Mouse (Mus musculus) spleen, embryonic (tissue): ENCODE results near the gene Uvssa.

ENCODE experiments used
- CTCF ChIA-PET: fragments of 350-600 bp; sonication (Branson Sonifier 250); formaldehyde crosslinking; loops from one replicate; lab custom pipeline; 2022; lab: Charles Lee

Gene Uvssa

DNA sequence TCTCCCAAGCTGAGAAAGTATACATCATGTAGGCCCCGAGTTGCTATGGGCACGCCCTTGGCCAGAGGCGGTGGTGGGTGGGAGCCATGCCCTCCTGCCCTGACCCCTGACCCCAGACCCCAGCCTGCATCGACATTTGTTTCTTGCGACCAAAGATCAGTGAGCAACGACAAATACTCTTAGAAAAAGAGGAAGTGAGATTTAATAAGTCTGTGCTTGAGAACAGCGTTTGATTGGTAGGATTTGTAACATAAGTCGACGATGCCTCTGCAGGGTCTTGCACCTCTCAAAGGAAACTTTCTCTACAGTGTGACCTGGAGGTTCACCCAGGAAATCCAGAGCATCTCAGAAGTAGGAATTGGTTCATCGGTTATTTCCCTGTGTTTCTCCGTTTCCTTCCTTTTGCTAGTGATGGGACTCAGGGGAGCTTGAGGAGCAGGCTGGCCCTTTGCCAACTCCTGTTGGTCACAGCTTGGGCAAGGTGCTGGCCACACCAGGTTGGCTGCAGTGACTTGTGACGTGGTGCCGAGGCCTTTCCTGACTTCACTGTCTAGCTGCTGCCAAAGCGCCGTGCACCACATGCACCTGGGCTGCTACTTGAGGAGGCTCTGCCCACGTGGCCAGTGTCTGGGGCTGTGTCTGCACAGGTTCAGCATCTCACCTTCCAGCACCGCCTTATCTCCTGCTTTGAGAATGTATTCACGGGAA lies 5.9 kb upstream of the Uvssa start:
- CTCF ChIA-PET = no interaction called here

DNA sequence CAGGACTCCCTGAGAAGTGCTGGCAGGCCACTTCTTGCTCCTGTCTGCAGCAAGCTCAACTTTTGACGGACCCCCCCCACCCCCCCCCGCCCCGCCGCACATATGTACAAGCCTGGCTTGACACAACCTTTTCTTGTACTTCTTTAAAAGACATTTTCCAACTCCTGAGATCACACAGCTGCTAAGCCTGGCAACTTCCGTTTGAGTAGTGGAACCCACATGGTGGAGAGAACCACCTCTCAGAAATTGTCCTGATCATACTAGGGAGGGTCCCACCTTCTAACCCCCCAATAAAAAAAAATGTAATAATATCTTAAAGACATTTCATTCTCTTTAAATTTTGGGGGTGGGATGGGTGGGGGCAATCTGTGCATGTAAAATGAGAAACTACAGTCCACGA lies 1.2 kb upstream of the Uvssa start:
- CTCF ChIA-PET = interaction anchor here (1.0 to 1.9 kb wide), 4 partner anchors 11 to 105 kb away, joined by 5 to 20 read pairs (median 5); no protein-coding TSS in a partner anchor

DNA sequence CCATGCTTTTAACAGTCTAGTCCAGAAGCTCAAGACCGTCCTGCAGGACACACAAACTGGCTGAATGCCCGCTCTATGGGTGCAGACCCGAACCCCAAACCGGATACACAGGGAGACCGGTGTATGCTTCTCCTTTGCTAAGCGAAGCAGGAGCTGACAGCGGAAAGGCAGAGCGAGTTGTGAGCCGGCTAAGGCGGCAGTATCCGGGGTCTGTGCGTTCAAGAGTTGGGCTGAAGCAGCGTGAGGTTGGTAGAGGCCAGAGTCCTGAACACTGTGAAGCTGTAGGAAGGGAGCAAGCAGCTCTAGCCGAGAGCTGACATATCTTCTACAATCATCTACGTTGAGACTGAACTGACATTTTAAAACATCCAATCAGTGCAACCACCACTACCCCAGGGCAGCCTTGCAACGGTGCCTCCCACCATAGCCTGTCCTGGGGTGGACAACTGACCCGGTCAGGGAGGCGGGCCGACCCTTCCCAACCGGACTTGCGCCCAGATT lies 498 bp upstream of the Uvssa start:
- CTCF ChIA-PET = interaction anchor here (1.0 to 1.9 kb wide), 5 partner anchors 12 to 106 kb away, joined by 5 to 20 read pairs (median 5); partner anchors contain the start of gene Ctbp1

DNA sequence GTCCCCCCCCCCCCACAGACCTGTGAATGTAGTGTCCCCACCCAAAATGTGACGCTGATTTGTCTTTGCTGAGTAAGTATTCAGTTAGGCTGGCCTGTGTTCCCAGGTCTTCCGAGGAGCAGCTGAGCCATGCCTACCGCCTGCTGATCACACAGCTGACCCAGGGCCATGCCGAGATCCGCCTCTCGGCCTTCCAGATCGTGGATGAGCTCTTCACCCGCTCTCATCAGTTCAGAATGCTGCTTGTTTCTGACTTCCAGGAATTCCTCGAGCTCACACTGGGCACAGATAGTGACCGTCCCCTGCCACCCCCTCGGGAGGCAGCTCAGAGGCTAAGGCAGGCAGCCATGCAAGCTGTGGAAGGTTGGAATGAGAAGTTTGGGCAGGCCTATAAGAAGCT lies 9.2 kb downstream of the Uvssa start:
- CTCF ChIA-PET = no interaction called here

DNA sequence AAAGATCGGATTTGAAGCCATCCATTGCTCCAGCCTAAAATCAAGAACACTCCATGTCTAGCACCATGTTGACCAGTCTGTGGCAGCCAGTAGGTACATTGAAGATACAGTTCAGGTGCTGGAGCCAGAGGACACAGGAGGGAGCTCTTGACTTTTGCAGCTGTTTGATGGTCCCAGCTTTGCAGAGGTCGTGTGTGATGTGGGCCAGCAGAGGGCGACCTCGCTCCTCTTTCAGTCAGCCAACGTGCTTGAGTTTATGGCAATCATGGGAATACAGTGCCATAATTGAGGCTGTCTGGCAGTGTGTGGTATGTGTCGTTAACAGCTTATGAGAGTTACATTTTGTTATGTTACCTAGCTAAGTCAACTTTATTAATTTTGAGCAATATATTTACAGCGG lies 15.5 kb downstream of the Uvssa start:
- CTCF ChIA-PET = no interaction called here

DNA sequence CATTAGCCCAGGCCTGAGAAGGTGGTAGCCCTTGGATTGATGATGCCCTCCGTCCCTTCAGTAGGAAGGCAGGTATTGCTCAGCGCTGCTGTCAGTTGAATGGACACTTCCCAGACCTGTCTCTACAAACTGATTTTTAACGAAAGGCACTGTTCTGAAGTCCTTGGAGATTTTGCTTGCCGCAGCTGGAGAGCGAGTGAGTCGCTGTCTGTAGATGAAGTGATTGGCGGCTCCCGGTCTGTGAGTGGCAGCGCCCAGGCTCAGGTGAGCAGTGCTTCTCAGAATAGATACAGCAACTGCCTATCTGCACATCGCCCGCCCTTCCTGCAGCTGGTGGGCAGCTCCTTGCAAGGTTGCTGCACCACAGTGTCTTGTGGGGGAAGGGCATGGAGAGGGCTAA lies 17.3 kb downstream of the Uvssa start:
- CTCF ChIA-PET = no interaction called here

DNA sequence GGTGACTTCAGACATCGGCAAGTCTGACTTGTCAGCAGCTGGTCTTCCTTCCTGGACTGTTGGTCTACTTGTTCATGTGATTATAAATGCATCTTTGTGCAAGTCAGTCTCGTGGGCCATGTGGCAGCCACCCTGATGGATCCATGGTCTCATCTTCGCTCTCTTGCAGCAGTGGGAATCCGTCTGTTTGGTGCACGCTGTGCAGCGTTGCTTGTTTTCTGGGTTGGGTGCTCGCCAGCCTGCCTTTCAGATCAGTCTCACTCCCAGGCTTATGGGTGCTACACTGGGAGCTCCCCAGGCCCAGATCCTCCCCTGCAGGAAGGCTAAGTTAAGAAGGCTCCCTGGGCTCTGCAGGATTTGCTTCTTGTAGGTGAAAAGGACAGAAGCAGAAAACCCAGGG lies 18.5 kb downstream of the Uvssa start:
- CTCF ChIA-PET = interaction anchor here (0.6 kb wide), 1 partner anchor 60 kb away, joined by 9 read pairs; no protein-coding TSS in a partner anchor

DNA sequence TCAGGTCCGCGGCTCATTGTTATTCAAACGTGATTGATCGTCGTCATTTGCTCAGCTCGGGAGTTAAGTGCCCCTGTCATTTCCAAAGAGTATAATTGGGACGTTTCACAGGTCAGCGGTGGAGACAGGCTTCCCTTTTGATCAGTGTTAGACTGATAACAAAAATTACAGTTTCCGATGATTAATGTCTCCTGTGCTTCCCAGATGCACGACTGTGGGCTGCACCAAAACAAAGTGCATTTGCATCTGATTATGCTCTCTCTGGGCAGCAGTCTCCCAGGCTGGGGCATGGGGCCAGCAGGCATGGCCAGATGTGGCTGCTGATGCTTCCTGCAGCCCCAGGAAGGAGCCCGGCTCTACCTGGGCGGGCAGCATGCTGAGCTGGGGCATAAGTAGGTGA lies 22.5 kb downstream of the Uvssa start:
- CTCF ChIA-PET = no interaction called here

DNA sequence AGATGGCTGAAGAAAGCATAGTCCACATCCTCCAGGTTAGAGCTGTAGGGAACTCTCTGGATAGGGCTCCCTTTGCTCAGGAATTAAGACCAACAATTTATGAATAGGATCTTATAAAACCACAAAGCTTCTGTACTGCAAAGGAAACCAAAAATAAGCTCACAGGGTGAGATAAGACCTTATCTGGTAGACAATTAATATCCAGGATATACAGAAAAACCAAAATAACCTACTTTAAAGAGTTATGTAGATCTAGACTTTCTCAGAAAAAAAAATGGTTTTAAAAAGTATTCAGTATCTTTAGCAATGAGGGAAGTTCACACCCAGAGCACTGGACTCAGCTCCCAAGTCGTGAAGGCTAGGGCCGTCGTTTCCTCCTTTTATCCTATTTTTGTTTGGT lies 42.0 kb downstream of the Uvssa start:
- CTCF ChIA-PET = interaction anchor here (0.5 kb wide), 1 partner anchor 946 kb away, joined by 6 read pairs; no protein-coding TSS in a partner anchor

DNA sequence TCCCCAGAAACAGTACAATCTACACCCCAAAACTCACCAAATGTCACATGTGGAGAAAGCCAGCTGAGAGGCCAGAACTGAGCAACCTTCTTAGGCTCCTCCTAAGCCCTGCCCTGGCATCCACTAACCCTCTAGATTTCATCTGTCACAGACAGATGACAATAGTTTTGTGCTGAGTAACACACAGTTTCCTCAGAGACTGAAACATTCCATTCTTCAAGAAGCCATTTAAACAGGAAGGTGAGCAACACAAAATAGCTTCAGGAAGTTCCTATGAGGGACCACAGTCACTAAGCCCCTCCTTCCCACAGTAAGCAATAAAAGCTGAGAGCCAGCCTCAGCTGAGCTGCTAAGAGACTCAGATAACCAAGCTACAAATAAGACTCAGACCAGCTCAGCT lies 49.1 kb downstream of the Uvssa start:
- CTCF ChIA-PET = no interaction called here

DNA sequence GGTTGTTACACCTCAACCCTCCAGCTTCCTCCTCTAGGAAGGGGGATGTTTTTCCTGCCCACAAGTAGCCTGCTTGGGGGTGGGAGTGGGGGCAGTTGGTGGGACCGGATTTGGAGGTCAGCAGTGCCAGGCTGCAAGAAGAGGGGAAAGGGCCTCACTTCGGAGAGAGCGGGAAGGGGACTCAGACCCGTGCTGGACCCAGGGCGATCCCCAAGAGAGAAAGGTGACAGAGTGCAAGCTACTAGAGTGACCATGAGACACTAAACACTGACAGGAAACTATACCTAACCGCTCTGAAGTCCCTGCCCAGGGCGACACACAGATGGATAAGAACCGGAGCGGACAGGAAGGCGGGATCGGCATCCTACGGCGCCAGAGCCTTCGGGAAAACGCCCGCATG lies 51.8 kb downstream of the Uvssa start:
- CTCF ChIA-PET = no interaction called here

DNA sequence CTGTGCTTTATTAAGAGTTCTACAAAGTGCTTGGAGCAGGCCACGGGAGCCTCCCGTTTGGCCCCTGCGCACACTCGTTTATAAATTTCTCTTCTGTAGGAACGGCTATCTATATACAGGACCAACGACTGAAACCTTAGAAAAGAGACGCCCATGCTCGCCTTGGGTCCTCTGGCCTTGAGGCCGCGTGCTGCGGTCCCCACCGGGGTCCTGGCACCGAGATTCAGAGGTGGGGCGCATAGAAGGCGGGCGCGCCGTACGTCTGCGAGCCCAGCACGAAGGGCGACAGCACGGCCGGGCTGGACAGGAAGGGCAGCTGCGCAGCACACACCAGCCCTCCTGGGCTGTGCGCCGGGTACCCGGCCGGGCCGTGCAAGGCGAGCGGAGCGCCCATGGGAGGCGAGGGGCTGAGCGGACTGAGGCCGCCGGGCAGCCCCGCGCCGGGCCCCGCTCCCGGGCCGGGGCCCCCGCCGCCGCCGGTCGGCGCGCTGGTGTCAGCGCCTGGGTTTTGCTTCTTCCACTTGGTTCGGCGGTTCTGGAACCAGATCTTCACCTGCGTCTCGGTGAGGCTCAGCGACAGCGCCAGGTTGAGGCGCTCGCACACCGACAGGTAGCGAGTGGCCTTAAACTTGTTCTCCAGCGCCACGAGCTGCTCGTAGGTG lies 52.3 kb downstream of the Uvssa start:
- CTCF ChIA-PET = no interaction called here

DNA sequence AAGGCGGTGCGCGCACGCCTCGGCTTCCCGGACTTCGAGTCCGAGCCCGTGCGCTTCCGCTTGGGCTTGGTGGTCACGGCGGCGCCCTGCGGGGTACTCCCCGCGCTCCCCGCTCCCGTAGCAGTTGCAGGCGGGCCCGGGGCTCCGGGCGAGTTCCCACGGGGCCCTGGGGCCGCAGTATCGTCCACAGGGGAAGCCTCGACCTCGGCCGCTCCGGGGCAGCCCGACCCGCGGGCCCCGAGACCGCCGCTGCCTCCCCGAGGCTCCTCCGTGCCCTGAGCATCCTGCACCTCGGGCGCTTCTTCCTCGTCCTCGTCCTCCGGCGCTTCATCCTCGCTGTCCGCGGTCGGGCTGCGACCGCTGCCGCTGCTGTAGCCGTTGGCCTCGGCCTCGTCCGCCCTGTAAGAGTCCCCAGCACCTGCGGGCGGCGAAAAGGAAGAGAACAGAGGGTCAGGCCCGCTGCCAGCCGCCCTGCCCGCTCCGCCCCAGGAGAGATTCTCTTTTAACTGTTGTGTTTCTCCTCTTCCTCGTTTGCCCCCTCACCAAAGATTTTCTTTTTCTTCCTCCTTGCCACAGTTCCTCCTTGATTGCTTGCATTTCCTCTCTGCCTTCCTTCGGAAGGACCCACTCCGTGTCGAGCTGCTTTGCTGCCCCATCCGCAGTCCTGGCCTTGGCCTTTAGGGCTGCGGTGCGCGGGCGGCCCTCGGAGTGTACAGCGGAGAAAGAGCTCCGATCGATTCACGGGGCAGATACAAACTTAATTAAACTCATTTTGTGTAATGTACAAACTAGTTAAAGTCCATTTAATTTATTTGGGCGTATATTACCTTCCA lies 53.0 kb downstream of the Uvssa start:
- CTCF ChIA-PET = no interaction called here

DNA sequence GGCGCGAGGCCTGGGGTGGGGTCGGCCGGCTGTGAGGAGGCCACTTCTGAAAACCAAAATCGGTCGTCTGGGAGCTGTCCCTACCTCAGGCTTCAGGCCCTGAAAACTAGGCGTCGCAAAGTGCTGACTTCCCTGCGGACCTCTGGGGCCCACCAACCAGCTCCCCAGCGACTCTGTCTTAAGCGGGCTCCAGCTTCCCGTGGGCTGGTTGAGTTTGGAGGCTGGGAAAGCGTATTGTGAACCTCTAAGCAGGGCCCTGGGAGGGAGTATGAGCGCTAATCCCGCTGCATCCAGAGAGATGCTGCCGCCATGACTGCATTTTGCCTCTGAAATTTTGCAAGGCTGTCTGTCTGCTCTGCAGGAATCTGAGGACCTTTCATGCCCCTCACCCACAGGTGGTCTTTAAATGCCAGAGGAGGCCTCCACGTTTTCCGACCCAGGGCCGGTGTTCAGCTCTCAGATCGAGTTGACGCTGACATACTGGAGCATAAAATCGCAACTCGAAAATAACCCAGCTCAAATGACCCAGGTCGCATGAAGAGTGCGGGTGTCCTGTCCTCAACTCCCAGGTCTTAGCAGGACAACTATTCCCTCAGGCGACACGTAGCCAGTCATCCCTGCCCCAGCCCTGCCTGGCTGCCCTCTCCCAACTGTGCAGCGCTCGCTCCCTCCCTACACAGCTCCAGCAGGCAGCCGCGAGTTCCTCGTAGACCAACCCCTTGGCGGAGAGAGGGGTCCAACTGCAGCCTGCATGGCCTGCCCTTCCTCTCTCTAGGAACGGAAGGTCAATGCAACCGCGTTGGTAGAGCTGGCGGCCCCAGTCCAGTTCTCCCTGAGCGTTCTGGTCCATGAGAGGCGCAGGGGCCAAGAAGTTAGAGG lies 53.9 kb downstream of the Uvssa start:
- CTCF ChIA-PET = no interaction called here

DNA sequence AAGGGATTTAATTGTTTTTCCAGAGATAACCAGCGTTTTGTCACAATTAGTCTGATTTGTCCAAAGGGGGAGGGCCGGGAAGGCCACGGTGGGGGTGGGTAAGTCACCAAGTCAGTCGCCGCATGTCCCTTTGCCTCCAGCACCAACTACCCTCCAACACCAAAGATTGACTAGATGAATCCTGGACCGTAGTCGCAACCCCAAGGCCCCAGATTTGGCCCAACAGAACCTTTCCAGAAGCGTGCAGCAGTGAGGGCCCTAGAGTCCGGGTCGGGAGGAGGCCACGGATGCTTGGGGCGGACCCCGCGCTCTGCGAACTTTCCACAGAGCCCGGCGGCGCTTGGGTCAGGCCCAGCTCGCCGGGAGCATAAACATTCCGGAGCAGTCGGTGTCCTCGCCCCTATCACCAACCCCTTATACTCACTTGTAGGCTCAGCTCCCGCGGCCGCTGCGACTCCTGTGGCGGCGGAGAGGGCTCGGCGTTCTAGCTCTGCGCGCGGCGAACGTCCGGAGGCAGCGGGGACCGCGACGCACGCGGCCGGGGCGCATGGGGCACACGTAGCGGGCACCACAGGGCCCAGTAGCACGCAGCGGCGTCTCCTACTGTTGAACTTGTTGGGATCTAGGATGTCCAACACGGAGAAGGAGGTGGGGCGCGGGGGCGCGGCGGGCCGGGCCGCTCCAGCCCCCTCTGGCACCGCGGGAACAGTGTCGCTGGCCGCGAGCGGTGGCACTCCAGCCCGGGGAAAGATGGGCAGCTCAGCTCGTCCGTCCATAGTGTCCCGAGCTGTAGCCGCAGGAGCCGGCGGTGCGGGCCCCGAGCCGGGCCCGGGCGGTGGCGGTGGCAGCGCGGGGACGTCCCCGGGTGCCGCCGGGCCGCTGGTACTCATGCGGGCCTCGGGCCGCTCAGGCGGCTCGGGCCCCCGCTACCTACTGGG lies 55.1 kb downstream of the Uvssa start, which contains the start of gene Nkx1-1:
Nkx1-1 (minus strand) TSS at position 776 of the 938 bp plus-strand sequence.
- CTCF ChIA-PET = no interaction called here

DNA sequence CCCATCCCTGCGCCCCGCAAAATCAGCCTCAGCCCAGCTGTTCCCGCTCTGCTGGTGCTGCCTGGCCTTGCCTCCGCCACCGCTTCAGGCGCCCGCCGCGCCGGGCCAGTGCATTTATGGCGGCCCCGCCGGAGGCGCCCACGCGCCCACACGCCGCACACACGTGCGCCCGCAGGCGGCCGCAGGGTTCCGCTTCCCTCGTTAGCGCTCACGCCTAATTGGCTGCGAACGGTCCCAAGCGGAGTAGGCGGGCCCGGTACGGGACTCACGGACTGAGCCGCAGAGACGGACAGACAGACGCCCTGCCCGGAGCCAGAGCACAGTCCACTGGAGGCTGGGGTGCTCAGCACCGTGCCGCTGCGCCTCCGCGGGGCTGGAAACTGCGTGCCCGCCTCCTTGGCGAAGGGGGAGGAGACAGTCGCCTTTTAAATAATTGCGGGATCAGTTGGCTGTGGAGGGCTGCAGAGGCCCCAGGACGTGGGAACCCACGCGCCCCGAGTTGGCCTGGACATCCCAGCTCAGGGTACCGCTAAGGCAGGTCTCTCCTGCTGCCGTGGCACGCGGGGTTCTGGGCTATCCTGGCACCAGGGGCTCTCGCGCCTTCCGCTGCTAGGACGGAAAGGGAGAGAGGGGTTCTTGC lies 55.9 kb downstream of the Uvssa start:
- CTCF ChIA-PET = no interaction called here

DNA sequence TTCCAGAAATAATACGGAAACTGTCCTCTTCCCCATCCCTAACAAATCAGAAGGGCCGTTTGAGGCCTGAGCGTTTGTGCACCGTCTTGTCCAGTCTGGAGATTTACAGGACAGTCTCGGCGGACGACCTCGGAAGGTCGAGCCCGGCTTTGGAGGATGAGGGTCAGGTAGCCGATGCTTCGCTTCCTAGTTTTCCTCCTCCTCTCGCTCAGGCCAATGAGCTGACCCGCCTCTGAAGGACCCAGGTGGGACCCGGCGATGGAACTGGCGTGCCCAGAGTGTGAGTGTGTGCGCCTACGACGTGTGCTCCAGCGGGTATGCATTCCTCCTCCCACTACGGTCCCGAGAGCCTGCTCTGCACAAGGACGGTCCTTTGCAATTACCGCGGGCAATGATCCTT lies 56.8 kb downstream of the Uvssa start:
- CTCF ChIA-PET = no interaction called here

DNA sequence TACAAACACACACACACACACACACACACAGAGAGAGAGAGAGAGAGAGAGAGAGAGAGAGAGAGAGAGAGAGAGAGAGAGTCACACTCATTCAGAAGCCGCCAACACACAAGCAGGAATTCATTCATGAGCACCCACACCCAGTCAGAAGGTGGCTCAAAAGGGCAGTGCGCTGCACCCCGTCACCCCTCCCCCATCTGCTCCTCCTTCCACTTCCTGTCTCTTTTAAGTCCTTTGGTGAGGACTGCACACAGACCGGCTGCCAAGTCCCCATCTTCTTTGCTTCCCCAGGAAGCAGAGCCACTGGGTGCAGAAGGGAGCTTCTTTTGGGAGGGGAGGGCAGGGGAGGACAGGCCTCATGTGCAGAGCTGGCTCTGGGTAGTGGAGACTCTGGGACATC lies 57.6 kb downstream of the Uvssa start:
- CTCF ChIA-PET = no interaction called here

DNA sequence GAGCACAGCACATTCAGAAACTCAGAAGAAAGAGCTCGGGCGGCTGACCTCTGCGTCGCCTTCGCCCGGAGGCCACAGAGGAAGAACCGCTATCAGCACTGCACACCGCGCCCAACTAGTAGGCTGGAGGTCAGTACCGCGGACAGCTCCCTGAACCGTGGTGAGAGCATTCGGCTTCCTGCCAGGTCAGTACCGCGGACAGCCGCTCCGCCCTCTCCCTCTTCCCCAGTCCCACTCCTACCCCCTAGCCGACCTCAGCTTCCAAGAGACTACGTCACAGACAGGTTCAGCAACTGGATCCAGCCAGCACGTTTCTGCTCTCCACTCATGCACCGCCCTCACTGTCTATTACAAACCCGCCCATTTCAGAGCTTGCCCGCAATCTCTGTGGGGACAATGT lies 59.9 kb downstream of the Uvssa start:
- CTCF ChIA-PET = no interaction called here
